Mouse (Mus musculus): ENCODE measurements around the gene Sf3b4. TPM values are rescaled to one million over a fixed set of nuclear protein-coding genes. Genes with fewer than 3 reads are reported as not detected.

Gene Sf3b4
- polyA plus RNA-seq, 1 experiment = 52.6 TPM

- 4% methylated on average over 16 of the region's 16 CpGs for WGBS
- Histone ChIP-seq H3K4me3 (ENCODE audit: insufficient read depth, low read depth, low read length) (peak within 1 kb of the TSS; percentile 95), H3K4me1 (ENCODE audit: control insufficient read depth, insufficient read depth, low read length) (peaks cover 21% of the 10 kb centered on the region), H3K27ac (ENCODE audit: insufficient read depth, low read depth, low read length) (peak within 1 kb of the TSS; percentile 99), H3K36me3 (ENCODE audit: control insufficient read depth, insufficient read depth, low read length) (no peaks in the 10 kb centered on the region; the same call in 1 of the 2 replicates), H3K27me3 (replicated peaks; ENCODE audit: control insufficient read depth, insufficient read depth, low read length) (no peaks in the 10 kb centered on the region)
- TF ChIP-seq CTCF (conservative IDR thresholded peaks at IDR 0.05; ENCODE audit: insufficient read depth, insufficient read length, low read depth, low read length) (no peak), POLR2A (IDR thresholded peaks at IDR 0.05; ENCODE audit: low read depth, low read length) (no peak)
- DNase-seq = peak; percentile 83
Observed at GRCm38 (mm10) chr3:96161869-96162840, 10.0 kb upstream of the Sf3b4 start, which contains the start of gene Mtmr11. Gene Mtmr11, plus strand, starts transcription at chr3:96162004.

- H3K4me3 ChIP-seq (ENCODE audit: insufficient read depth, low read depth, low read length) = peak overlapping the region; percentile 95
- 75% methylated on average over 6 of the region's 6 CpGs for WGBS
Observed at GRCm38 (mm10) chr3:96163040-96163439, 9.1 kb upstream of the Sf3b4 start.

GRCm38 (mm10) chr3:96168466-96169158, 3.5 kb upstream of the Sf3b4 start:
- no peaks in the 10 kb centered on the region; the same call in 1 of the 2 replicates for H3K36me3 ChIP-seq (ENCODE audit: control insufficient read depth, insufficient read depth, low read length)
- H3K4me1 ChIP-seq (ENCODE audit: control insufficient read depth, insufficient read depth, low read length) = peaks cover 21% of the 10 kb centered on the region; the same call in 1 of the 2 replicates
- no peak overlapping the region for H3K4me3 ChIP-seq (ENCODE audit: insufficient read depth, low read depth, low read length)
- WGBS = 59% methylated on average over 12 of the region's 12 CpGs
- no peak for DNase-seq
- no peaks in the 10 kb centered on the region for H3K27me3 ChIP-seq (replicated peaks; ENCODE audit: control insufficient read depth, insufficient read depth, low read length)
- H3K27ac ChIP-seq (ENCODE audit: insufficient read depth, low read depth, low read length) = no peak overlapping the region
- TF ChIP-seq POLR2A (IDR thresholded peaks at IDR 0.05; ENCODE audit: low read depth, low read length) = no peak
- TF ChIP-seq CTCF (conservative IDR thresholded peaks at IDR 0.05; ENCODE audit: insufficient read depth, insufficient read length, low read depth, low read length) = no peak

More at GRCm38 (mm10) chr3:96163040-96163439, 9.1 kb upstream of the Sf3b4 start:
- Histone ChIP-seq H3K27me3 (replicated peaks; ENCODE audit: control insufficient read depth, insufficient read depth, low read length) (no peaks in the 10 kb centered on the region), H3K36me3 (ENCODE audit: control insufficient read depth, insufficient read depth, low read length) (no peaks in the 10 kb centered on the region; the same call in 1 of the 2 replicates), H3K4me1 (ENCODE audit: control insufficient read depth, insufficient read depth, low read length) (peaks cover 21% of the 10 kb centered on the region), H3K27ac (ENCODE audit: insufficient read depth, low read depth, low read length) (peak overlapping the region; percentile 70)
- TF ChIP-seq CTCF (conservative IDR thresholded peaks at IDR 0.05; ENCODE audit: insufficient read depth, insufficient read length, low read depth, low read length) (no peak), POLR2A (IDR thresholded peaks at IDR 0.05; ENCODE audit: low read depth, low read length) (no peak)
- DNase-seq = no peak

- no peak for DNase-seq
- TF ChIP-seq CTCF (conservative IDR thresholded peaks at IDR 0.05; ENCODE audit: insufficient read depth, insufficient read length, low read depth, low read length) (no peak), POLR2A (IDR thresholded peaks at IDR 0.05; ENCODE audit: low read depth, low read length) (no peak)
- H3K27me3 ChIP-seq (replicated peaks; ENCODE audit: control insufficient read depth, insufficient read depth, low read length) = no peaks in the 10 kb centered on the region
- H3K4me1 ChIP-seq (ENCODE audit: control insufficient read depth, insufficient read depth, low read length) = peaks cover 14% of the 10 kb centered on the region; the same call in 1 of the 2 replicates
- H3K36me3 ChIP-seq (ENCODE audit: control insufficient read depth, insufficient read depth, low read length) = peaks cover 1% of the 10 kb centered on the region
- 0 out of 2 replicates have a peak overlapping the region, but pooled peaks have one; percentile 96 for H3K27ac ChIP-seq (ENCODE audit: insufficient read depth, low read depth, low read length)
- no peak overlapping the region for H3K4me3 ChIP-seq (ENCODE audit: insufficient read depth, low read depth, low read length)
- WGBS = 84% methylated on average over 4 of the region's 4 CpGs
Observed at GRCm38 (mm10) chr3:96170276-96170675, 1.9 kb upstream of the Sf3b4 start.

- H3K4me1 ChIP-seq (ENCODE audit: control insufficient read depth, insufficient read depth, low read length) = peaks cover 14% of the 10 kb centered on the region; the same call in 1 of the 2 replicates
- H3K27ac ChIP-seq (ENCODE audit: insufficient read depth, low read depth, low read length) = peak overlapping the region; percentile 96
- H3K36me3 ChIP-seq (ENCODE audit: control insufficient read depth, insufficient read depth, low read length) = peaks cover 1% of the 10 kb centered on the region
- 42% methylated on average over 10 of the region's 10 CpGs for WGBS
- TF ChIP-seq POLR2A (IDR thresholded peaks at IDR 0.05; ENCODE audit: low read depth, low read length) (no peak), CTCF (conservative IDR thresholded peaks at IDR 0.05; ENCODE audit: insufficient read depth, insufficient read length, low read depth, low read length) (no peak)
- no peaks in the 10 kb centered on the region for H3K27me3 ChIP-seq (replicated peaks; ENCODE audit: control insufficient read depth, insufficient read depth, low read length)
- peak; percentile 25 for DNase-seq
- H3K4me3 ChIP-seq (ENCODE audit: insufficient read depth, low read depth, low read length) = peak overlapping the region; percentile 71
Observed at GRCm38 (mm10) chr3:96170976-96171545, 1.1 kb upstream of the Sf3b4 start.

- 9% methylated on average over 18 of the region's 18 CpGs for WGBS
- Histone ChIP-seq H3K4me3 (ENCODE audit: insufficient read depth, low read depth, low read length) (peak overlapping the region; percentile 71), H3K4me1 (ENCODE audit: control insufficient read depth, insufficient read depth, low read length) (peaks cover 14% of the 10 kb centered on the region; the same call in 1 of the 2 replicates), H3K27me3 (replicated peaks; ENCODE audit: control insufficient read depth, insufficient read depth, low read length) (no peaks in the 10 kb centered on the region), H3K27ac (ENCODE audit: insufficient read depth, low read depth, low read length) (peak overlapping the region; percentile 96), H3K36me3 (ENCODE audit: control insufficient read depth, insufficient read depth, low read length) (peaks cover 1% of the 10 kb centered on the region)
- DNase-seq = no peak
- TF ChIP-seq CTCF (conservative IDR thresholded peaks at IDR 0.05; ENCODE audit: insufficient read depth, insufficient read length, low read depth, low read length) (no peak), POLR2A (IDR thresholded peaks at IDR 0.05; ENCODE audit: low read depth, low read length) (no peak)
Observed at GRCm38 (mm10) chr3:96171583-96172196, 442 bp upstream of the Sf3b4 start.

Measured in kidney, adult 2 months (tissue).